Mouse (Mus musculus): ENCODE measurements around the gene Gfm1.

DNA sequence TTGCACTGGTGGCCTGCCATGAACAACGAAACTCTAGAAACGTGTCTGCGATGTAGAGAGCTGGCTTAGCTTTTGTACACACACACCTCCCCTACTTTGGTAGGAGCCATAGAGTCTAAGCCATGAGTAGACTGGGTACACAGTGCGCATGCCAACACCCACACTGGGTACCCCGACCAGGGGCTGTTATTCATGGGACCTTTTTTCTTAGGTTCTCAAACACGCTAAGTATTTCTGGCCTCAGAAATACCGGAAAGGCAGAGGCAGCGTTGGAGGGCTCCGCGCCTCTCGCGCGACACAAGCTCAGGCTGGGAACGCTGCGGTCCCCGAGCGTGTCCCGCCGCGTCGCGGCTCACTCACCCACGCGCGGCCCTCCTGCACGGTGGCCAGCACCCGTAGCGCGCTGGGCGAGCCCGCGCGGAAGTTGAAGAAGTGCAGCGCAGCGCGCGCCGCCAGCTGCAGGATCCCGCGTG lies 84.9 kb downstream of the Gfm1 start:
- TF ChIP-seq CTCF (IDR thresholded peaks at IDR 0.05; ENCODE audit: low read depth, low read length), result no peak
- TF ChIP-seq GATA1 (IDR thresholded peaks at IDR 0.05; ENCODE audit: borderline replicate concordance, low read length), result no peak
- TF ChIP-seq TAL1 (conservative IDR thresholded peaks at IDR 0.05; ENCODE audit: low read depth, low read length), result no peak
- TF ChIP-seq POLR2AphosphoS5 (IDR thresholded peaks at IDR 0.05; ENCODE audit: insufficient replicate concordance, low read depth, low read length), result no peak
